24 mouse cellular contexts compared by ENCODE assay signal in genomic region chr4:114650551-114650950, GRCm38 (mm10).
DNase-seq lines count a peak whose midpoint lies in the region; ATAC-seq and TF ChIP-seq lines count a peak whose summit lies in the region.
"Had no signal": no experiment of that assay in that cellular context is flagged by ENCODE, and none has a peak within 500 bp of the region (broad histone marks: within the 10 kb centered on the region; RNA-seq: fewer than 3 reads in every experiment).

No protein-coding gene starts in this region.

- no peaks in the 10 kb centered on the region for H3K9me3 ChIP-seq in kidney, postnatal 0 days (replicated peaks; ENCODE audit: low read length)
- H3K9me3 ChIP-seq: embryonic facial prominence, embryonic 12.5 days; embryonic facial prominence, embryonic 15.5 days; heart, embryonic 10.5 days; heart, embryonic 13.5 days; hindbrain, embryonic 12.5 days; hindbrain, embryonic 15.5 days had no signal

- no peak overlapping the region for H3K27ac ChIP-seq in kidney, postnatal 0 days
- H3K27ac ChIP-seq: embryonic facial prominence, embryonic 12.5 days; embryonic facial prominence, embryonic 15.5 days; heart, embryonic 10.5 days; heart, embryonic 13.5 days; hindbrain, embryonic 12.5 days; hindbrain, embryonic 15.5 days had no signal

- WGBS in kidney, postnatal 0 days: 64% methylated on average over 6 of the region's 6 CpGs

- peaks cover 3% of the 10 kb centered on the region; the same call in 1 of the 2 replicates for H3K27me3 ChIP-seq in kidney, postnatal 0 days (ENCODE audit: insufficient read depth, low read length)

- no peaks in the 10 kb centered on the region for H3K36me3 ChIP-seq in kidney, postnatal 0 days (ENCODE audit: insufficient read depth, low read length)
- H3K36me3 ChIP-seq: embryonic facial prominence, embryonic 12.5 days; embryonic facial prominence, embryonic 15.5 days; heart, embryonic 10.5 days; heart, embryonic 13.5 days; hindbrain, embryonic 12.5 days; hindbrain, embryonic 15.5 days had no signal

- H3K4me1 ChIP-seq in kidney, postnatal 0 days (replicated peaks; ENCODE audit: insufficient read depth, low read length): peaks cover 7% of the 10 kb centered on the region; the same call in 1 of the 2 replicates
- H3K4me1 ChIP-seq: heart, embryonic 13.5 days had no signal

- H3K9ac ChIP-seq in kidney, postnatal 0 days (ENCODE audit: low read depth, low read length): no peak overlapping the region
- H3K9ac ChIP-seq: embryonic facial prominence, embryonic 12.5 days; embryonic facial prominence, embryonic 15.5 days; forebrain, postnatal 0 days; heart, embryonic 13.5 days; hindbrain, embryonic 12.5 days; hindbrain, embryonic 15.5 days had no signal

- peak; percentile 62; the same call in 1 of the 2 replicates for ATAC-seq in frontal cortex, adult (ENCODE audit: low TSS enrichment)
- peak; percentile 19 for ATAC-seq in kidney, postnatal 0 days (replicated peaks; ENCODE audit: low FRiP score, low read depth)
- ATAC-seq: forebrain, embryonic 14.5 days; forebrain, postnatal 0 days; intestine, postnatal 0 days; Patski had no signal

- H3K4me3 ChIP-seq in kidney, postnatal 0 days (replicated peaks; ENCODE audit: low read depth, low read length): no peak overlapping the region
- H3K4me3 ChIP-seq: embryonic facial prominence, embryonic 12.5 days; embryonic facial prominence, embryonic 15.5 days; heart, embryonic 10.5 days; heart, embryonic 13.5 days; hindbrain, embryonic 12.5 days; hindbrain, embryonic 15.5 days had no signal

- no peak for TF ChIP-seq CTCF in kidney, postnatal 0 days (IDR thresholded peaks at IDR 0.05; ENCODE audit: low read depth)

- no peak for DNase-seq in frontal cortex, adult 2 months (ENCODE audit: extremely low spot score in 1 of 2, low spot score in 1 of 2)
- DNase-seq in kidney, postnatal 0 days (ENCODE audit: low spot score): no peak
- DNase-seq in kidney, adult 9 months: no peak
- DNase-seq in 416B (ENCODE audit: low read depth): peak; percentile 34
- DNase-seq in gastrocnemius, adult 8-10 months (ENCODE audit: low spot score in 2 of 2): no peak
- DNase-seq in T-cell, adult 2 months (ENCODE audit: low spot score): no peak
- DNase-seq: adrenal gland, postnatal 10 days; adrenal gland, postnatal 36 days; cerebellum, adult 11 months; cerebellum, adult 9-11 months; cerebellum, postnatal 25 days; forebrain, postnatal 0 days; gastrocnemius, postnatal 25 days; heart, adult 18-20 months had no signal

- no peak overlapping the region for H3K4me2 ChIP-seq in kidney, postnatal 0 days (ENCODE audit: low read length)
- H3K4me2 ChIP-seq: embryonic facial prominence, embryonic 12.5 days; embryonic facial prominence, embryonic 15.5 days; heart, embryonic 13.5 days; hindbrain, embryonic 12.5 days; hindbrain, embryonic 15.5 days had no signal
